Mouse (Mus musculus): ENCODE results near the gene Slc22a7.

- TF ChIP-seq FLI1 (IDR thresholded peaks at IDR 0.05; ENCODE audit: low read length) (no peak), GATA1 (IDR thresholded peaks at IDR 0.05; ENCODE audit: borderline replicate concordance, low read length) (no peak)
These were observed 45.2 kb downstream of the Slc22a7 start for GRCm38 (mm10) chr17:46393012-46393411.

Data from megakaryocyte, embryonic 14.5 days (primary cell).